Mouse (Mus musculus) stomach, embryonic 14.5 days (tissue): ENCODE measurements around the gene Fam214b. TPM values are rescaled to one million over a fixed set of nuclear protein-coding genes. Genes with fewer than 3 reads are reported as not detected.

Experiments
- ATAC-seq: fragments of 200-750 bp; cut with Nextera tagmentation; 2 replicates; pipeline ENCODE4 v1.8.0; 2017; ENCODE audit warnings: low read depth, moderate TSS enrichment; ENCODE audit not compliant: insufficient number of reproducible peaks, insufficient read depth, low FRiP score
- H3K27ac ChIP-seq: fragments of 300-500 bp; sonication (generic); 2 replicates; pipeline ENCODE4 v1.5.1; 2014; ENCODE audit warnings: mild to moderate bottlenecking, low read length, moderate library complexity, mixed read lengths
- H3K27me3 ChIP-seq: fragments of 300-500 bp; sonication (generic); 2 replicates; pipeline ENCODE4 v1.6.1; 2014; ENCODE audit warnings: low read length, control low read depth, mixed read lengths; ENCODE audit not compliant: control insufficient read depth, insufficient read depth
- H3K36me3 ChIP-seq: fragments of 300-500 bp; sonication (generic); 2 replicates; pipeline ENCODE4 v1.6.1; 2014; ENCODE audit warnings: mild to moderate bottlenecking, control low read depth, low read length, moderate library complexity, mixed read lengths; ENCODE audit not compliant: control insufficient read depth, insufficient read depth
- H3K4me1 ChIP-seq: fragments of 300-500 bp; sonication (generic); 2 replicates; pipeline ENCODE4 v1.6.1; 2014; ENCODE audit warnings: low read length, control low read depth, mixed read lengths; ENCODE audit not compliant: control insufficient read depth, insufficient read depth
- H3K4me2 ChIP-seq: fragments of 300-500 bp; sonication (generic); replicated peaks from 2 replicates; pipeline ENCODE4 v1.6.1; 2014; ENCODE audit warnings: low read depth, low read length, control low read depth
- H3K4me3 ChIP-seq: fragments of 300-500 bp; sonication (generic); 2 replicates; pipeline ENCODE4 v1.5.1; 2014; ENCODE audit warnings: low read depth, low read length, control low read depth
- H3K9ac ChIP-seq: fragments of 300-500 bp; sonication (generic); replicated peaks from 2 replicates; pipeline ENCODE4 v1.6.1; 2014; ENCODE audit warnings: low read depth, mild to moderate bottlenecking, control low read depth, low read length, moderate library complexity, mixed read lengths
- H3K9me3 ChIP-seq: fragments of 300-500 bp; sonication (generic); 2 replicates; pipeline ENCODE4 v1.6.1; 2016; ENCODE audit warnings: low read depth, low read length, control low read depth; ENCODE audit not compliant: control insufficient read depth
- WGBS: fragments of 180-500 bp; shearing (Covaris S2); extraction: QIAGEN DNeasy Blood & Tissue Kit; methylation state at CpG from one replicate; pipeline ENCODE4 v1.1.7; 2014; 5-methylcytosine and 5-hydroxymethylcytosine counted together
- polyA plus RNA-seq: library from polyadenylated mRNA; unstranded; fragments of >200 nt; fragmentation: Nextera tagmentation; extraction: Ambion mirVana; gene quantifications from 2 replicates; pipeline ENCODE4 v1.2.1, GENCODE M21; 2014

Gene Fam214b
- polyA plus RNA-seq, 1 experiment from 2014 or later: 10.0 TPM

- no peak overlapping the region for H3K27ac ChIP-seq
- 95% methylated on average over 7 of the region's 7 CpGs for WGBS
Measured at GRCm38 (mm10) chr4:43029121-43029520, 16.9 kb downstream of the Fam214b start.

DNA sequence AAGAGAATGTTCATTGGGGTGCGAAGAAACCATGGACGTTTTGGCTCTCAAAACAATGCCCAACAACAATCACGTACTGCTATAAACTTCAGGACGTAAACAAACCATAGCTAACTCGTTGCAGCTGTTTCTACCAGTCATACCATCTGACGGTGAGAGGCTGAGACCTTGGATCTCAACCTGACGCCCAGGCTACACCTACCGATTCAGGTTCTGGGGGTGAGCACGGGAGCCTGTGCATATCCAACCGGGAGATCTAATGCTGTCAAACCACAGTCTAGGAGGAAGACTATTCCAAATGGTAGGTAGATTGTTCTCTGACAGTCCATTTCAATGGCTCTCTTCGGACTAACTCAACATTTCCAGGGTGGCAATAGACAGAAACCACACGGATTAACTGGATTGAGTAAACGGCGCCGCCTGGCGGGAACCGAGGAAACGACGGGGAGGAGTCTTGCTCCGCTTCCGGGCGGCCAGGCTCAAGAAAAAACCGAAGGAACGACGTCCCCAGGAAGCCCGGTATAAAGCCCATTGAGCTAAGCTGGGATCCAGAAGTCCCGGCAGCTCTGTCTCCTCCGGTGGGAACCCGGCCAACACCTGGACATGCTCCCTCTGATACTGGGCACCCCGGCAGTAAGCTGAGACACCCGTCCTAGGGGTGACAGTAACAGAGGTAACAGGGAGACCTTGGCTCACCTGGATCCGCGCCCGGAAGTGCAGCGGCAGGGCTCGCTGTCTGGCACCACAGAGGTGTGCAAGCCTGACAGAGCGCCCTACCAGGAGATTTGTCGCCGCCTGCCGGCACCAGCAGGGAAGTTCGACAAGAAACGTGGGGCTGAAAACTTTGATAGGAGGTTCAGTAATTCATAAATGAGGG lies 20.7 kb downstream of the Fam214b start, which contains the start of gene Pigo:
TSS of gene Pigo (minus strand) at position 736 of the 877 bp plus-strand sequence.
- Histone ChIP-seq H3K9me3 (no peaks in the 10 kb centered on the region), H3K9ac (peak within 1 kb of the TSS; percentile 34), H3K36me3 (peaks cover 39% of the 10 kb centered on the region), H3K4me3 (peak within 1 kb of the TSS; percentile 59), H3K4me1 (peaks cover 6% of the 10 kb centered on the region; the same call in 1 of the 2 replicates), H3K27ac (peak within 1 kb of the TSS; percentile 88), H3K4me2 (peak within 1 kb of the TSS; percentile 83), H3K27me3 (no peaks in the 10 kb centered on the region)
- peak; percentile 93 for ATAC-seq
- 7% methylated on average over 42 of the region's 42 CpGs for whole genome bisulfite sequencing

More at GRCm38 (mm10) chr4:43029121-43029520, 16.9 kb downstream of the Fam214b start:
- Histone ChIP-seq H3K9ac (no peak overlapping the region), H3K9me3 (no peaks in the 10 kb centered on the region), H3K4me3 (no peak overlapping the region), H3K36me3 (peaks cover 40% of the 10 kb centered on the region), H3K27me3 (no peaks in the 10 kb centered on the region), H3K4me2 (no peak overlapping the region), H3K4me1 (peaks cover 13% of the 10 kb centered on the region; the same call in 1 of the 2 replicates)
- ATAC-seq: no peak

DNA sequence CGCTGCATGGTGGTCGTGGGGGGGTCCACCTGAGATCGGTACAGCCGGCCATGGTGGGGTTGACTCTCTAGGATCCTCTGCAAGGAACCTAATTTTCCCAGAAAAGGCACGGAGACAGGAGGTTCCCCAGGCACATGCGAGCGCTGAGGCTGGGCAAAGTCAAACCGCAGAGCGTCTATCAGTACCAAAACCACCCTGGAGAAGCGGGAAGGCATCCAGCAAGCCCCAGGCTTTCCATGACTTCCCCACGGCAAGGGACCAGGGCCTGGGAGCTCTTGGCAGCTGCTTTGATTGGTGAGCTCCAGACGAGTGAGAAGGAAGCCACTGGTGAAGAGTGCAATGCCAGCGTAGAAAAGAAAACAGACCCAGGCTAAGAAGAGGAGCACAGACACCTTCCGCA lies 21.3 kb downstream of the Fam214b start:
- 77% methylated on average over 14 of the region's 14 CpGs for WGBS
- Histone ChIP-seq H3K9ac (peak overlapping the region; percentile 34; the same call in 1 of the 2 replicates), H3K36me3 (peaks cover 41% of the 10 kb centered on the region), H3K4me3 (peak overlapping the region; percentile 59), H3K27ac (no peak overlapping the region), H3K9me3 (no peaks in the 10 kb centered on the region), H3K4me1 (peaks cover 3% of the 10 kb centered on the region; the same call in 1 of the 2 replicates), H3K4me2 (peak overlapping the region; percentile 83), H3K27me3 (no peaks in the 10 kb centered on the region)
- ATAC-seq: no peak

- Histone ChIP-seq H3K9me3 (no peaks in the 10 kb centered on the region), H3K4me2 (no peak overlapping the region), H3K27me3 (no peaks in the 10 kb centered on the region), H3K4me1 (peaks cover 3% of the 10 kb centered on the region; the same call in 1 of the 2 replicates), H3K36me3 (peaks cover 22% of the 10 kb centered on the region; the same call in 1 of the 2 replicates), H3K27ac (no peak overlapping the region), H3K9ac (no peak overlapping the region), H3K4me3 (no peak overlapping the region)
- ATAC-seq: no peak
- 81% methylated on average over 17 of the region's 17 CpGs for WGBS
Measured at GRCm38 (mm10) chr4:43021341-43021740, 24.7 kb downstream of the Fam214b start.

DNA sequence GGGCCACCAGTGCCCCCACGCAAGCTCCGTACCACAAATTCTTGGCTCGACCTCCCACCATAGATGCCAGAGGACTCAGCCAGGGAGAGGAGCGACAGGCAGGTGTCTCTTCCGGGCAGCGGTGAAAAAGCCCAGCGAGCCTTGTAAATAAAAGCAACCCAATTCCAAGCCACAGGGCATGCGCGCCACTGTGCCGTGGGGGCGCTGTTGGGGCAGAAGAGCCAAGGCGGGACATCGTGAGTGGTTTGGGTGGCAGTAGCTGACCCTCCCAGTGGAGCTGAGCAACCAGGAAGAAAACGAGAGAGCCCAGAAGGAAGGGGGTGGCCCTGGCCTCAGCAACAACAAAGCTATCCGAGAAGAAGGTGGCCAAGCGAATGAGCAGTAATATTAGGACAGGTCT lies 25.1 kb downstream of the Fam214b start:
- 87% methylated on average over 16 of the region's 16 CpGs for WGBS
- Histone ChIP-seq H3K27ac (no peak overlapping the region), H3K27me3 (no peaks in the 10 kb centered on the region), H3K9me3 (no peaks in the 10 kb centered on the region), H3K4me2 (no peak overlapping the region), H3K4me1 (peaks cover 3% of the 10 kb centered on the region; the same call in 1 of the 2 replicates), H3K36me3 (peaks cover 22% of the 10 kb centered on the region; the same call in 1 of the 2 replicates), H3K4me3 (no peak overlapping the region), H3K9ac (no peak overlapping the region)
- no peak for ATAC-seq

GRCm38 (mm10) chr4:43019641-43020465 lies 26.2 kb downstream of the Fam214b start:
- Histone ChIP-seq H3K9me3 (no peaks in the 10 kb centered on the region), H3K36me3 (peaks cover 22% of the 10 kb centered on the region; the same call in 1 of the 2 replicates), H3K4me2 (no peak overlapping the region), H3K4me3 (no peak overlapping the region), H3K27me3 (no peaks in the 10 kb centered on the region), H3K4me1 (peaks cover 2% of the 10 kb centered on the region; the same call in 1 of the 2 replicates), H3K9ac (no peak overlapping the region), H3K27ac (no peak overlapping the region)
- 89% methylated on average over 23 of the region's 23 CpGs for WGBS
- ATAC-seq: no peak

GRCm38 (mm10) chr4:43019176-43019575 lies 26.8 kb downstream of the Fam214b start:
- no peak overlapping the region for H3K4me2 ChIP-seq

DNA sequence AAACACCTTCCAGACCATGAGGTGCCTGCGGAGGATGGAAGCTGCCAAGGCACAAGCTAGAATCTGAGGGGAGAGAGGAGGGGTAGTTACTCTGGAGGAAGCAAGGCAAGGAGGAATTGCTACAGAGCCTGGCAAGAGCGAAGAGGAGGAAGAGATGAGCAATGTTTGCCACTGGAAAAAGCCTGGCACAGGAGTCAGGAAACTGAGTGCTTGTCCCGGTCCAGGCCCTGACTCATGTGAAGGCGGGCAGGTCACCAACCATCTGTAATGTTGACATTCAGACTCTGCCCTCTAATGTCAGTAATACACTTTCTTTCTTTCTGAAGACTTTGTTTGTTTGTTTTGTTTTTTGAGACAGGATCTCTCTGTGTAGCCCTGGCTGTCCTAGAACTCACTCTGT lies 27.9 kb downstream of the Fam214b start:
- 95% methylated on average over 4 of the region's 4 CpGs for WGBS
- H3K4me2 ChIP-seq: no peak overlapping the region
- peaks cover 22% of the 10 kb centered on the region; the same call in 1 of the 2 replicates for H3K36me3 ChIP-seq
- no peak overlapping the region for H3K27ac ChIP-seq
- ATAC-seq: no peak
- no peaks in the 10 kb centered on the region for H3K27me3 ChIP-seq
- H3K4me3 ChIP-seq: no peak overlapping the region
- no peaks in the 10 kb centered on the region for H3K9me3 ChIP-seq
- no peak overlapping the region for H3K9ac ChIP-seq
- H3K4me1 ChIP-seq: no peaks in the 10 kb centered on the region

More at GRCm38 (mm10) chr4:43019176-43019575, 26.8 kb downstream of the Fam214b start:
- Histone ChIP-seq H3K9me3 (no peaks in the 10 kb centered on the region), H3K27ac (no peak overlapping the region), H3K4me1 (no peaks in the 10 kb centered on the region), H3K9ac (no peak overlapping the region), H3K27me3 (no peaks in the 10 kb centered on the region), H3K4me3 (no peak overlapping the region), H3K36me3 (peaks cover 22% of the 10 kb centered on the region; the same call in 1 of the 2 replicates)
- ATAC-seq: no peak
- 89% methylated on average over 10 of the region's 10 CpGs for WGBS
